Mouse (Mus musculus): ENCODE data around the gene Bcl3. TPM values are rescaled to one million over a fixed set of nuclear protein-coding genes. Genes with fewer than 3 reads are reported as not detected.

Bcl3 gene
- 1 to 10 TPM in 1 of 2 experiments, under 1 TPM in 1; 0.76 to 1.3 TPM for total RNA-seq (2021)

DNA sequence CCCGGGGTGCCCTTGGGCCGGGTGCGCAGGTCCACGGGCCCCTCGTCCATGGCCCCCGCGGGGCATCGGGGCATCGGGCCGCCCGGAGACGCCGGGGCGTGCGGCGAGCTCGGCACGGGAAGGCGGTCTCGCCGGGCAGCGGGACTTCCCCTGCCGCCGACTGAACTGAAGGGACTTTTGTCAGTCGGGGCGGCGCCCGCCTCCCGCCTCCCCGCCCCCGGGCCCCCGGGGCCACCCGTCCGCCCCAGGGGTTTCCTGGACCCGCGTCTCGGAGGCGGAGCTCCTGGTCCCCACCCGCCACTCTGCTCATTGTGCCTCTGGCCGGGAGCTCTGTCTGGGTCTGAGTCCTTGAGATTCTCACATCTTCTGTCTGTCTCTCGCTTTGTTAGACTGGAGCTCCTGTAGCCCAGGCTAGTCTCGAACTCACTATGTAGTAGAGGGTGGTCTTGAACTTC lies at the start of gene Bcl3:
Bcl3 (minus strand) TSS at position 167 of the 455 bp plus-strand sequence.
- intact Hi-C loops (cut with DNase I) = no loop called here
- no peak for DNase-seq

DNA sequence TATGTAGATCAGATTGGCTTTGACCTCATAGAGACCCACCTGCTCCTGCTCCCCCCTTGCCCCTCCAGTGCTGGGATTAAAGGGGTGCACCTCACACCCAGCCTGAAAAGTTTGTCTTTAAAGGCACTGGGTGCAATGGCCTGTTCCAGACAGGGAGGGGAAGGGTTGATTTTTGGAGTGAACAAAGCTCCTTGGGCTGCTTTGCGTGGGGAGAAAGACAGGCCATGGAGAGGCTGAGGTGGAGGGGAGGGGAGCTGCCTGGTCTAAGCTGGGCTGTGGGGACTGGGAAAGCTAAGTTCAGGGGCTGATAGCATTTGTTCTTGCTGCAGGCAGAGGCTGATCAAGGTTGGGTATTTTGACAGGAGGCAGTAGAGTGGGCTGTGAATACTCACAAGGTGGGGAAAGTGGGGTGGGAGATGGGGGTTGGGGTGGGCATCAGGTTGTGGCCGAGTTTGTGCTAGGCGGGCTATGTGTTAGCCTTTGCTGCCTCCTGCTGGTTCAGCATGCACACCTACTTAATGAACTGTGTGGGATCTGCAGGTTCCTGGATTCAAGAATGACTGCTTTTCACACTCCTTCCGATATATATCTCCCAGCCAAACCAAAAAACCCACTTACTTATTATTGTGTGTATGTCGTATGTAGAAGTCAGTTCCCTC lies 49.5 kb upstream of the Bcl3 start:
- DNase-seq = no peak
- intact Hi-C loops (cut with DNase I) = no loop called here

DNA sequence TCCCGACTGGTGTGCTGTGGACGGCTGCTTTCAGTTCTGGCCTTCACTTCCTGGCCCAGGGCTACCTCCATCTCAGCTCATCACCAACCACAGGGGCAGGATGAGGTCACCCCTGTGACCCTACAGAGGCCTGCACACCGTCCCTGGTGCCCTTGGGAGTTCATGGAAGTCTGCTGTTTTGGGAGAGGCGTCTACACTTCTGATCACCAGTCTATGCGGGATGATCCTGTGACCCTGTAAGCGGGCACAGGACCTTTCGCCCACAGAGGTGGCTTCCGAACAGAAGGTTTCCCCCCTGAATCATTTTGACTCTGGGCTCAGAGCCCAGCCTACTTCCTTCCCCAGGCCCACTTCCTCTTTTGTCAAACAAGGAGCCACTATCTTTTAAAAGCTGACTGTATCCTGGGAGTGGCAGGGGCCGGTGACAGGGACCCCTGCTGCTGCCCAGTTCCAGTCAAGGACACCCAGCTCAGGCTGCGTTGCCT lies 48.6 kb upstream of the Bcl3 start:
- DNase-seq = no peak
- intact Hi-C loops (cut with DNase I) = no loop called here

DNA sequence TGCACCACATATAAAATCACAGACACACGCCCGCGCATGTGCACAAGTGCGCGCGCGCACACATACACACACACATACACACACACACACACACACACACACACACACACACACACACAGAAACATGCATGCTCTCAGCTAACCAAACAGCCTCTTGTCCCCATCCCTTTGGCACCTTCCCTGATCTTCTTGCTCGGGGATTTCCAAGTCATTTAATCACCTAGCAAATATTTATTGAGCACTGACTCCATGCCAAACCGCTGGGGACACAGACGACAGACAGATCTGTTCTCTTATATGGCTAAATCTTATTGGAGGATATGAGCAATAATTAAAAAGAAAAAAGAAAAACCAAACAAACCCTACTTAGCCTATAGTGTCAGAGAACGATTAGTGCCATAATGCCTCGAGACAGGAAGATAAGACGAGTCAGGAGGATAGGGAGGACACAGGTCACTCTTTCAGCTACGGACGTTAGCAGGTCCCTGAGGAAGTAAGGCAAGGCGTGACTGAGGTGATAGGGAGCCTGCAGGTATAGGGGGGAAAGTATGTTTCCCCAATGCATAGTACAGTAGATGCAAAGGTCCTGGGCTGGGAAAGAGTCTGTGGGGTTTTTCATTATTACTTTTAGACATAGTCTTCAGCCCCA lies 45.3 kb upstream of the Bcl3 start:
- DNase-seq = no peak
- intact Hi-C loops (cut with DNase I) = no loop called here

DNA sequence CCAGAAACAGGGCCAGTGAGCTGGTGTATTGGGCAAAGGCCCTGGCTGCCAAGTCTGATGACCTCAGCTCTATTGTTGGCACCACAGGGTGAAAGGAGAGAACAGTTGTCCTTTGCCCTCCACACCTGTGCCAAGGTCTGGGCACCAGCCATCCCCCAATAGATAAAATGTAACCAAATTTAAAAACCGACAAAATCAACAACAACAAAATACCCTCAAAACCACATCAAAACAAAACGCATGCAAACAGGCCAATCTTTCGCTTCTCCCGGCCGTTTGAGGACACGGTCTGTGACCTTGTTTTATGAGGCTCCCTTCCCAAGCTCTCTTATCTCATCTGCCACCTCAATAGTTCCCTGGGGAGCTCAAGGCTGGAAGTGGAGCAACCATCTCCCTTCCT lies 43.9 kb upstream of the Bcl3 start:
- DNase-seq = no peak
- intact Hi-C loops (cut with DNase I) = no loop called here

DNA sequence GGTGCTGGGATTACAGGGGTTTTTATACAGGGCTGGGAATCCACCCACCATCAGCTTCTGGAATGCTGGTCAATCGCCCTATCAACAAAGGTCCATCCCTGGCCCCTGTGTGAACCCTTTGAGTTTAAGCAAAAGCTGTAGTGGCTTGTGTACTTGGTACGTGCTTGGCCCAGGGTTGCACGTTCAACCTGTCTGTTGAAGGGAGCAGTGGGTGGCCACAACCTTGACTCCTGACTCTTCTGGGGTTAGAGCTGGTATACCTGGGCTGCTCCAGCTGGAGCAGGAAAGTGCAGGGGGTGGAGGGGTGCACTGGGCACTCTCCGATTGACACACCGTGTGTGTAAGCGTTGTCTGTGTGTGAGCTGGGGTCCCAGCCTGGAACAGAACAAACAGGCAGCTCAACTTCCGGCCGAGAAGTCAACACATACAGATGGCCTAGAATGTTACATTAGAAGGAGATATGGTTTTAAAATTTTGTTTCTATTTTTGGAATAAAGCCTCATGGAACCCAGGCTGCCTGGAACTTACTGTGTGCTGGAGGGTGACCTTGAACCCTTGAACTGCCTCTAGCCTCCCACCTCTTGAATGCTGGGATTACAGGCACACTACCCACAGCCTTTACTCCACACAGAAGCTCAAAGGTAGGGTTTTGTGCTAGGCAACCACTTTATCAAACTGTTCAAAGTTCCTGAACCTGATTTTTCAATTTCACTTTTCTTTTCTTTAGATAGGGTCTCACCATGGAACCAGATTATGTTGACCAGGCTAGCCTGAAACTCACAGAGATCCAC lies 42.9 kb upstream of the Bcl3 start:
- intact Hi-C loops (cut with DNase I) = no loop called here
- DNase-seq = no peak

DNA sequence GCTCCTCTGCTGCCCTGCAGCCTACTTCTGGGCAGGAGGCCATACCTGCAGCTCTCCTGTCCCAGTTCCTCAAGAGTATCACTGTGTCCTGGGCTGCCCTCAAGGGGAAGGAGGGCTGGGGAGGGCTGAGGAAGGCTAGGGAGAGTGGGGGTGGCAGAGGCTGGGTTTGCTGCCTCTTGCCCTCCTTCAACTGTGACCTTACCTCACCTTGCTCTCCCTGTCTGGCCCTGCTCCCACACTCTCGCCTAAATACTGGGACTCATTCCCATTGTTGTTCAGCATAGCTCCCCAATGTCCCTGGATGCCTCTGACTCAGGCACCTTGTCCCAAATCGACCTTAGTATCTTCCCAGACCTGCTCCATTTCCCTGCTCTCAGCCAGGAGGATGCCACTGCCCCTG lies 41.7 kb upstream of the Bcl3 start:
- intact Hi-C loops (cut with DNase I) = no loop called here
- no peak for DNase-seq

DNA sequence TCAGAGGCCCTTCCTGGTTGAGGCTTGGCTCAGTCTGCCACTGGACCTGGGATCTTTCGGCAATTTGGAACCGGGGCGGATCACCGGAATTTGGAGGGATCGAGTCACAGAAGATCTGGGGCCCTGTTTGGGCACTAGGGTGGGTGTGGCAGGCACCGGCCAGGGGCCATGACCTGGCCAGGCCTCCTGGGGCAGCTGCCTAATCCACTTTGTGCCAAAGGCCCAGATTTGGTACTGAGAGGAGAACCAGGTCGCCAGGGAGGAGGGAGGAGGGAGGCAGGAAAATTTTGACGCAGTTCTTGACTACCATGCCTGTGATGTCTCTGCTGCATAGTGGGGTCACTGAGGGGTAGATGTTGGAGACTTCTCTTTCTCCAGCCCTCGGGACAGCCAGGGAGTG lies 38.6 kb upstream of the Bcl3 start, which contains the start of gene Ceacam16:
Ceacam16 (minus strand) TSS at position 101 of the 400 bp plus-strand sequence.
- intact Hi-C loops (cut with DNase I) = no loop called here
- DNase-seq = no peak

DNA sequence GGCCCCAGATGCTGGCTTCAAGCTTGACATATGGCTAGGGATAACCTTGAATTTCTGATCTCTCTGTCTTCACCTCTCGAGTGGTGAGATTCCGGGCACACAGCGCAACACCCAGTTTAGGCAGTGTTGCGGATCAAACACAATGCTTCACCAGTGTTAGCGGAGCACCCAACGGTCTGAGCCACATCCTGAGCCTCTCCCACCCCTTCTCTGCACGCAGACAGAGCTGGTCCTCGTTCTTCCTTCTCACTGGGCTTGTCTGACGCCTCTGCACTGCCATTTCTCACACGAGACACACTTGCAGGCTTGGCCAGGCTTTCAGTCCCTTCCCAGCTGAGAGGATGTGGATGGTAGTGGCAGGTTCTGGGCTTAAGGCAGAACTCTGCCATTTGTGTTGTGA lies 37.2 kb upstream of the Bcl3 start:
- no peak for DNase-seq
- intact Hi-C loops (cut with DNase I) = no loop called here

DNA sequence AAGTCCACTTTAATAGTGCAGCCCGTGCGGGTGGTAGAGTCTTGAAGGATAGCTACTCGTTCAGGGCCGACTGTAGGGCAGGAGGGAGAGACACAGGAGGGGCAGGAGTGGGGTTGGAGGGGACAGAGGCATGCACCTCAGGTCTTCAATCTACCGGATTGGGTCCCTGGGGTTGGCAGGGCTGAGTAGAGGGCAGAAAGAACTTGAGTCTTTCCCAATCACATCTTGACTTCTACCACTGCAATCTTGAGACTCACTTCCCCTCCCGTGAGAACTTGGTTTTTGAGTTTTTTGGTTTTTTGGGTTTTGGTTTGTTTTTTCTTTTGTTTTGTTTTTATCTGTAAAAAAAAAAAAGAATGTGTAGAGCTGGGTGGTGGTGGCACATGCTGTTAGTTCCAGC lies 33.7 kb upstream of the Bcl3 start:
- intact Hi-C loops (cut with DNase I) = no loop called here
- DNase-seq = no peak

DNA sequence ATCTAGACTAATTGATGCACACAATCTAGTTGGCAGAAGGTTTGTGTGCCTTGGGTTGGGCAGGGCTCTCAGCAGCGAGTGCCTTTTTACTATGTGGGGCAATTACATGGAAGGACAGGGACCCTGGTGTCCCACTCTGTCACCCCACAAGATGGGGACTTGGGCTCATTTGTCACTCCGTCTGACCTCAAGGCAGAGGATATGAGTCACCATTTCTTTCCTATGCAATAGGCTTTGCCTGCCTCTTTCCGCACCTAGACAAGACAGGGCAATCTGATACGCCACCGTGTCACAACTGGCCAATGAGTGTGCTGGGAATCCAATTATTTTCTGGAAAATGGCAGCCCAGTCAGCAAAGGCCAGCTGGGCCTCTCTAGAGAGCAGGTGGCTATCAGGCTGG lies 33.1 kb upstream of the Bcl3 start:
- no peak for DNase-seq
- intact Hi-C loops (cut with DNase I) = no loop called here

DNA sequence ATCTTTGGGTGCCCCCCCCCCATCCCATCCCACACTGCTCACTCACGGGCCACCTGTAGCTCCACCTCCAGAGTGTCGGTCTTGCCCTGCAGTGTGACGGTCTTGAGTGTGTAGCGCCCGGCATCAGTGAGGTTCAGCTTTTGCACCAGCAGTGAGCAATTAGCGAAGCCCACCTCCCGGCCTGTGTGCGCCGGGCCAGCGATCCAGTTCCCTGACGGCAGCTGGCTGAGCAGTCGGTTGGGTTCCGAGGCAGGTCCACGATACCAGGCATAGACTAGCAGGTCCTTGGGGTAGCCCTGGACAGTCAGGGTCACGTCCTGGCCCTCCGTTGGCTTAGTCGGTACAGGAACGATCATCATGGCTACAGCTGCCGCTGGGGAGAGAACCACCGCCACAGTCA lies 31.0 kb upstream of the Bcl3 start:
- intact Hi-C loops (cut with DNase I) = no loop called here
- DNase-seq = no peak

DNA sequence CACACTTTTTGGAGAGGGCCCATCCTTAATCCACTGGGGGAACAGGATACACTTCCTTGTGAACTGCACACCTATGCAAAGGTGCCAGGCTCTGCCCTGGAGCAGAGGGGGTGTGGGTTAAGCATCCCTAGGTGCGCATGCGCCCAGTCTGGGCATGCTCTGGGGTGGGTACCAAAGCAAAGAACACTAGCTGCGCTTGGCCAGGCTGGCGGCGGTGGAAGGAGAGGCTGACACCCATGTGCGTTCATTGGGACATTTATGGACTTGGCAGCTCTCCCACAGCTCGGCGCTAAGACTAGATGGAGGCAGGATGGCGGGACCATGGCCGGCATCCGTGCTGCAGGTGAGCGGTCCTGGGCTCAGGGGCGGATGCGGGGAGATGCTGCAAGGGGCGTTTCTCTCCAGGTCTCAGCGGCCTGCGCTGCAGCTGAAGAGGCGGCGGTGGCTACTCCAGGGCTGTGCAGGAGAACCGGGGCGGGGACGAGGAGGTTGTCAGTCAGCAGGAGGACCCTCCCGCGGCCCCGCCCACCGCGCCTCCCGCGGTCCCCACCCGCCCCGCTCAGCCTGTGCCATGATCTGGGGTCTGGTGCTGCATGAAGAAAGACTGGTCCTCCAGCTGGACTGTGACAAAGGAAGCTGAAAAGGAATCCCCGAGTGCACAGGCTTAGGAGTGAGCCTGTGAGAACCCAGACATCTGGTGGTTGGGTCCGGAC lies 29.4 kb upstream of the Bcl3 start, which contains the start of gene Gm19345:
Gm19345 (plus strand) TSS at position 146 of the 713 bp plus-strand sequence.
- intact Hi-C loops (cut with DNase I) = no loop called here
- peak; percentile 17 for DNase-seq

DNA sequence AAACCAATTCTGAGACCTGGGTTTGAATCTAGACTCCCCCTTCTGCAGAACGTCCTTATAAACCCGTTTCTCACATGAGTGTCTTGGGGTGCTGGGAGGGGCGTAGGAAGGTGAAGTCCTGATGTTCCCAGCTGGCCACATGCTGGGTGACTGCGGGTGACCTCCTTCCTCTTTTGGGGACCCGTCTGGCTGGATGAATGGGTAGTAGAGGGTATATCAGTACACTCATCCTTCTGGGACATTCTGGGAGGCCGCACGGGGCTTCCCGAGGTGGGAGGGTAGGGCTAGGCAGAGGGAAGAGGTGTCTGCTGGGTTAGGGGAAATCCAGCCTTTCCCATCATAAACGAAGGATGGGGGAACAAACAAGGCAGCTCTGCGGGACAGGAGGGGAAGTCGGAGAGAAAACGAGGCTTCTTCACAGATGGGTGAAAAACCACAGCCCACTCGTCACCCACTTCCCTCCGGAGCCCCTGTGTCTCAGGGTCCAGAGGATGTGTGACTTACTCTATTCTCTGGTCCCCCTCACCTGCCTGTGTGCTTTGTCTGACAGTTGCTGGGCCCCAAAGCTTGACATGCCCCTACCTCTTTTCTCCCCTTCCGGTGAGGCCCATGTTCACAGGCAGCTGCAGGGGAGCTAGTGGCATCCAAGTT lies 22.1 kb upstream of the Bcl3 start:
- DNase-seq = no peak
- intact Hi-C loops (cut with DNase I) = no loop called here

DNA sequence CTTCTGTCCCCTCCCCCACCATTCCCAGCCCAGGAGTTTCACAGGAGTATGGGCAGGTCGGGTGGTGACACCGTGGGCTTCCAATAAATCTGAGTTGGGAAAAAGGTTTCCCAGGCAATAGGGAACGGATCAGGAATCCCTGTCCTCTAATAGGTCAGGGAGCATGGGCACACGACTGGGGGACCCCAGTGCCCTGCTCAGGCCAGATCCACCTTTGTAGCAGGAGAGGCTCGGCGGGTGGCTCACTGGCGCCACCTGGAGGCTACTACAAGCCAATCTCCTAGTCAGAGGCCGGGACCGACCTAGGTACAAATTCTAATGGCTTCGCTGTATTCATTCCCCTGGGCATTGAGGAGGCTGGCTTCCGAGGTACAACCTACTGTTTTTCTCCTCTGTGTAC lies 21.0 kb upstream of the Bcl3 start:
- DNase-seq = peak; percentile 58
- intact Hi-C loops (cut with DNase I) = no loop called here

DNA sequence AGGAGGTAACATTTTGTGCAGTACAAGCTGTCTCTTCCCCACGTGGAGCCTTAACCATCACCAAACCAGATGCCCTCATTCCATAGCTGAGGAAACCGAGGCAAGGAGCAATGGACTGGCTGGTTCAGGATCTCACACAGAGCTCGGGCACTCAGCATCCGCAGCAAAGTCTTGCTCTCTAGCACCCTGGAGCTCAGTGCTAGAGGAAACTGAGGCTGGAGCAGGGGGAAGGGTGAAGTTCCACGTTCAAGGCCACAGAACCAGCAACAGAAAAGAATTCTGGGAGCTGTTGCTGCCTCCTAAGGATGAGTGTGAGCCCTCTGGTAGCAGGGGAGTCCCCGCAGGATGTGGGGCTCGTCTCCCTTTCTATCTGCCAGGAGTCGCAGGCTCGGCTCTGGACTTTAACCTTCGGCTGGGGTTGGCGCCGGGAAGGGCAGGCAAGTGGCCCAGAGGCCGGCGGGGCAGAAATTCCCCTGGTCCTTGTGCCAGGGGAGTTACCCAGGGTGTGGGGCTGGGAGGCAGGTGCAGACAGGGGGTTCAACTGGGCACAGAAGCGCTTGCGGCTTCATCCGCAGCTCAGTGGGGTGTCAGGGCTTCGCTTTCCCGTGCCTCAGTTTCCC lies 20.4 kb upstream of the Bcl3 start:
- DNase-seq = no peak
- intact Hi-C loops (cut with DNase I) = no loop called here

DNA sequence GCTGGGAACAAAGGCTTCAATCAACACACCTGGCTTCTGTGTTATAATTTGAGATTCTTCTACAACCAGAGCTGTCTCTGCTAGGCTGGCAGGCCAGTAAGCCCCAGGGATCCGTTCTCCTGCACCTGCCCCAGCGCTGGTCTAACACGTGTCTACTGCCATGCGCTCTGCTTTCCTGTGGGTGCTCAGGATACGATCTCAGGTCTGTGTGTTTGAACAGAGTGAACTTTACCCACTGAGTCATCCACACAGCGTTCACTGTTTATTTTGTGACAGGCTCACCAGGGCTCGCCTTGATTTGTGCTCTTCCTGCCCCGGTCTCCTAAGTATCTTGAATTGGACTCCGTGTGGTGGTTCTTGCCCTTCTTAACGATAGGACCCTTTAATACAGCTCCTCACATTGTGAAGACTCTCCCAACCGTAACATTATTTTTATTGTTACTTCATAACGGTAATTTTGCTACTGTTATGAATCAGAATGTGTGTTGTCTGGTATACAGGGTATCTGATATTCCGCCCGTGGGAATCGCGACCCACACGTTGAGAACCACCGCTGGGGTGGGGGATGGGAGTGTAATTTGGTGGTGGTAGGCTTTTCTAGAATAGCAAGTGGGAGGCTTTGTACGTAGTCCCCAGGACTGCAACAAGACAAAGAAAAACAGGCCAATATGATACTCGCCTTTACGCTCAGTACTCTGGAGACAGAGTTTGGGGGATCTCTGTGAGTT lies 19.3 kb upstream of the Bcl3 start:
- intact Hi-C loops (cut with DNase I) = no loop called here
- no peak for DNase-seq

DNA sequence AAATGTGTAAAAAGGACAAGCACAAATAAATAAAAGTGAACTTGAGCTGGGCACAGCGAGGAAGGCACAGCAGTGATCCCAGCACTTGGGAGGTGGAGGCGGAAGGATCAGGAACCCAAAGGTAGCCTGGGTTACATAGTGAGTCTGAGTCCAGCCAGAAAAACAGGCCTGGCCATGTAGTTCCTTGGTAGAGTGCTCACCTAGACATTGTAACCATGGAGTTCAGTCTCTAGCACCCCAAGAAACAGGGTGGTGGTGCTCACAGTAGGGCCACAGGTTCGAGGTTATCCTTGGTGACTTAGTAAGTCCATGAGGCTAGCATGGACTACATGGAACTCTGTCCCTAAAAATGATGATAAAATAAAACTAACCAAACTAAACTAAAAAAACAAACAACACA lies 18.4 kb upstream of the Bcl3 start:
- DNase-seq = no peak
- intact Hi-C loops (cut with DNase I) = no loop called here

DNA sequence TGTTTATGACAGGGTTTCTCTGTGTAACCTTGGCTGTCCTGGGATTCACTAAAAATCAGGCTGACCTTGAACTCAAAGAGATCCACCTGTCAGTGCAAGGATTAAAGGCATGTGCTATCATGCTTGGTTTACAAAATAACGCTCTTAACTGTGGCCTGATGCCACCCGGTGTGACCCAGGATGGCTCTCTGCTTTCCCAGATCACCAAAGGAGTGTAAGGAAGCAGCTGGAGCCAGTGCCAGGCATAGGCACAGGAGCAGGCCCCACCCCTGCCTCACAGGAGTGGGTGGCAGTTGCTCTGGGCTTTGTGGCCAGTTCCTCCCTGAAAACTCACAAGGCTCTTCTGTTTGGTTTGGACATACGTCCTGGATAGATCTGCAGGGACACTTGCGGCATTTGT lies 17.8 kb upstream of the Bcl3 start:
- DNase-seq = no peak
- intact Hi-C loops (cut with DNase I) = no loop called here

All from left cerebral cortex, postnatal 4 days (tissue).